26 mouse cellular contexts compared by ENCODE assay signal in genomic region chr1:87578965-87579364, GRCm38 (mm10).
"Had no signal": no experiment of that assay in that cellular context is flagged by ENCODE, and none has a peak within 500 bp of the region (broad histone marks: within the 10 kb centered on the region; RNA-seq: fewer than 3 reads in every experiment).

No protein-coding gene starts in this region.

- H3K27ac ChIP-seq: gastrocnemius, adult 2 months; heart, embryonic 13.5 days; heart, embryonic 15.5 days; hindbrain, embryonic 13.5 days; hindbrain, embryonic 15.5 days; hindbrain, postnatal 0 days; kidney, embryonic 15.5 days; kidney, postnatal 0 days; limb, embryonic 13.5 days; limb, embryonic 15.5 days; liver, embryonic 12.5 days had no signal

- H3K4me1 ChIP-seq: liver, embryonic 12.5 days had no signal

- H3K27me3 ChIP-seq: heart, embryonic 13.5 days; heart, embryonic 15.5 days; hindbrain, embryonic 15.5 days; limb, embryonic 13.5 days had no signal

- ATAC-seq: forebrain, embryonic 16.5 days; hindbrain, postnatal 0 days; liver, embryonic 12.5 days had no signal

- H3K36me3 ChIP-seq: heart, embryonic 13.5 days; heart, embryonic 15.5 days; hindbrain, embryonic 13.5 days; hindbrain, embryonic 15.5 days; kidney, embryonic 15.5 days; limb, embryonic 13.5 days; limb, embryonic 15.5 days; liver, embryonic 12.5 days had no signal

- H3K4me2 ChIP-seq: heart, embryonic 11.5 days; heart, embryonic 13.5 days; heart, embryonic 15.5 days; hindbrain, embryonic 13.5 days; hindbrain, embryonic 15.5 days; kidney, embryonic 15.5 days; limb, embryonic 13.5 days; limb, embryonic 15.5 days; liver, embryonic 12.5 days had no signal

- H3K9me3 ChIP-seq: heart, embryonic 13.5 days; heart, embryonic 15.5 days; hindbrain, embryonic 13.5 days; hindbrain, embryonic 15.5 days; kidney, embryonic 15.5 days; limb, embryonic 13.5 days; limb, embryonic 15.5 days; liver, embryonic 12.5 days had no signal

- H3K9ac ChIP-seq: heart, embryonic 13.5 days; heart, embryonic 15.5 days; hindbrain, embryonic 13.5 days; hindbrain, embryonic 15.5 days; kidney, embryonic 15.5 days; limb, embryonic 13.5 days; limb, embryonic 15.5 days; liver, embryonic 12.5 days had no signal

- H3K4me3 ChIP-seq: gastrocnemius, adult 2 months; heart, embryonic 13.5 days; heart, embryonic 15.5 days; hindbrain, embryonic 13.5 days; hindbrain, embryonic 15.5 days; kidney, embryonic 15.5 days; limb, embryonic 13.5 days; limb, embryonic 15.5 days; liver, embryonic 12.5 days had no signal

- DNase-seq: gastrocnemius, adult 2 months; gastrocnemius, postnatal 10 days; gastrocnemius, postnatal 25 days; heart, adult 18-20 months; heart, postnatal 14 days; heart, postnatal 36 days; kidney, adult 11 months; kidney, adult 2 months; kidney, adult 9 months; kidney, postnatal 14 days; kidney, postnatal 4 days; layer of hippocampus, adult 9-11 months; layer of hippocampus, postnatal 36 days; left cerebral cortex, postnatal 4 days had no signal
